Mouse (Mus musculus) limb, embryonic 14.5 days (tissue): Measurements from ENCODE around the gene Oxld1. TPM values are rescaled to one million over a fixed set of nuclear protein-coding genes. Genes with fewer than 3 reads are reported as not detected.

Source experiments
- ATAC-seq: fragments of 200-750 bp; cut with Nextera tagmentation; 2 replicates; pipeline ENCODE4 v1.8.0; 2017; ENCODE audit warnings: low read depth, moderate number of reproducible peaks, moderate TSS enrichment; ENCODE audit not compliant: low FRiP score
- DNase-seq: peaks from one replicate; pipeline ENCODE4 v3.0.0-alpha.2; 2015; ENCODE audit warnings: low spot score
- H3K27ac ChIP-seq: fragments of 300-500 bp; sonication (generic); replicated peaks from 2 replicates; pipeline ENCODE4 v1.5.1; 2014; ENCODE audit warnings: low read depth, mild to moderate bottlenecking, low read length, moderate library complexity, mixed read lengths
- H3K27me3 ChIP-seq: fragments of 300-500 bp; sonication (generic); 2 replicates; pipeline ENCODE4 v1.6.1; 2014; ENCODE audit warnings: low read length, mixed read lengths; ENCODE audit not compliant: control insufficient read depth, insufficient read depth
- H3K36me3 ChIP-seq: fragments of 300-500 bp; sonication (generic); 2 replicates; pipeline ENCODE4 v1.6.1; 2014; ENCODE audit warnings: mild to moderate bottlenecking, low read length, moderate library complexity, mixed read lengths; ENCODE audit not compliant: control insufficient read depth, insufficient read depth
- H3K4me1 ChIP-seq: fragments of 300-500 bp; sonication (generic); 2 replicates; pipeline ENCODE4 v1.6.1; 2014; ENCODE audit warnings: antibody characterized with exemption, low read length, mixed read lengths; ENCODE audit not compliant: control insufficient read depth, insufficient read depth
- H3K4me2 ChIP-seq: fragments of 300-500 bp; sonication (generic); replicated peaks from 2 replicates; pipeline ENCODE4 v1.6.1; 2014; ENCODE audit warnings: low read depth, mild to moderate bottlenecking, low read length, moderate library complexity; ENCODE audit not compliant: severe bottlenecking
- H3K4me3 ChIP-seq: fragments of 300-500 bp; sonication (generic); replicated peaks from 2 replicates; pipeline ENCODE4 v1.5.1; 2014; ENCODE audit warnings: low read length
- H3K9ac ChIP-seq: fragments of 300-500 bp; sonication (generic); 2 replicates; pipeline ENCODE4 v1.6.1; 2014; ENCODE audit warnings: mild to moderate bottlenecking, low read depth, low read length, moderate library complexity; ENCODE audit not compliant: severe bottlenecking
- H3K9me3 ChIP-seq: fragments of 300-500 bp; sonication (generic); 2 replicates; pipeline ENCODE4 v1.6.1; 2016; ENCODE audit warnings: low read length; ENCODE audit not compliant: control insufficient read depth
- POLR2A ChIP-seq: fragments of 200-500 bp; IDR thresholded peaks from 2 replicates; pipeline ENCODE4 v1.8.0; 2012; ENCODE audit warnings: inconsistent platforms, mild to moderate bottlenecking, moderate library complexity, borderline replicate concordance; ENCODE audit not compliant: insufficient read depth, insufficient read length; ENCODE audit errors: extremely low read depth
- WGBS: fragments of 180-500 bp; shearing (Covaris S2); extraction: QIAGEN DNeasy Blood & Tissue Kit; methylation state at CpG from one replicate; pipeline ENCODE4 v1.1.7; 2014; 5-methylcytosine and 5-hydroxymethylcytosine counted together
- polyA plus RNA-seq, 2 experiments: library from polyadenylated mRNA; depleted of rRNA in 1 of 2; stranded (reverse) in 1 of 2; unstranded in 1 of 2; fragments of >200 nt; fragmentation: Nextera tagmentation in 1 of 2; extraction: Ambion mirVana in 1 of 2; gene quantifications; 2 replicates each; pipeline versions ENCODE4 v1.2.1 to v1.2.3; 2012 to 2014

The Oxld1 gene
- polyA plus RNA-seq, 2 experiments = 12.3 to 14.3 TPM

DNA sequence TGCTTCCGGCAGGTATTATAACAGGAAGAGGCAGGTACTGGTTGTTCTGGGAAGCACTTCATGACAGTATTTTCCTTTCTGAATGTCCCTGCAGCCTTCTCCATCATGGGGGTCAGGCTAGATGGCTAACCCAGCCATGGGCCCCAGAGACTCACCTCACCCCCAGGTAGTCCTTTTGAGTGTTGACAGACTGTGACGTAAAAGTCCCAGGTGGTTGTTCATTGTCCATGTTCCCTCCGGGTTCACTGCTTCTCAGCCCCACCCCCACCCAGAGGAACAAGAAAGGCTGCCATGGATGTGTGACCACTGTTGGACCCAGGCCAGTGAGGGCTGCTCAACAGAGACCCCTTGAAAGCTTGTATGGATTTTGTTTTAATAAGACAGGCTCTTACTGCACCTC, 35.5 kb upstream of the Oxld1 start:
- Histone ChIP-seq H3K36me3 (peaks cover 56% of the 10 kb centered on the region), H3K4me1 (peaks cover 25% of the 10 kb centered on the region), H3K9ac (peak overlapping the region; percentile 71; the same call in 1 of the 2 replicates), H3K4me2 (peak overlapping the region; percentile 93), H3K27ac (no peak overlapping the region), H3K27me3 (no peaks in the 10 kb centered on the region), H3K4me3 (peak overlapping the region; percentile 95), H3K9me3 (no peaks in the 10 kb centered on the region)
- ATAC-seq (no peak), DNase-seq (no peak)
- 57% methylated on average over 3 of the region's 3 CpGs for WGBS
- no peak for TF ChIP-seq POLR2A

- H3K27me3 ChIP-seq = no peaks in the 10 kb centered on the region
- H3K27ac ChIP-seq = no peak overlapping the region; the same call in 1 of the 2 replicates
- WGBS = 26% methylated on average over 3 of the region's 3 CpGs
- ATAC-seq (no peak), DNase-seq (no peak)
- no peak for TF ChIP-seq POLR2A
- peaks cover 56% of the 10 kb centered on the region for H3K36me3 ChIP-seq
- peak overlapping the region; percentile 93 for H3K4me2 ChIP-seq
- peak overlapping the region; percentile 71 for H3K9ac ChIP-seq
- peaks cover 25% of the 10 kb centered on the region for H3K4me1 ChIP-seq
- peak overlapping the region; percentile 95 for H3K4me3 ChIP-seq
- H3K9me3 ChIP-seq = no peaks in the 10 kb centered on the region
Measured at GRCm38 (mm10) chr11:120492878-120493203, 35.0 kb upstream of the Oxld1 start.

- Histone ChIP-seq H3K36me3 (peaks cover 58% of the 10 kb centered on the region), H3K27ac (peak overlapping the region; percentile 68), H3K9ac (peak overlapping the region; percentile 71), H3K4me1 (peaks cover 25% of the 10 kb centered on the region), H3K4me2 (peak overlapping the region; percentile 93), H3K27me3 (no peaks in the 10 kb centered on the region), H3K4me3 (peak overlapping the region; percentile 95), H3K9me3 (no peaks in the 10 kb centered on the region)
- peak; percentile 63 for DNase-seq
- no peak for TF ChIP-seq POLR2A
- WGBS = under 1% methylated on average over 36 of the region's 48 CpGs
- peak; percentile 28 for ATAC-seq
Measured at GRCm38 (mm10) chr11:120492024-120492877, 34.4 kb upstream of the Oxld1 start.

DNA sequence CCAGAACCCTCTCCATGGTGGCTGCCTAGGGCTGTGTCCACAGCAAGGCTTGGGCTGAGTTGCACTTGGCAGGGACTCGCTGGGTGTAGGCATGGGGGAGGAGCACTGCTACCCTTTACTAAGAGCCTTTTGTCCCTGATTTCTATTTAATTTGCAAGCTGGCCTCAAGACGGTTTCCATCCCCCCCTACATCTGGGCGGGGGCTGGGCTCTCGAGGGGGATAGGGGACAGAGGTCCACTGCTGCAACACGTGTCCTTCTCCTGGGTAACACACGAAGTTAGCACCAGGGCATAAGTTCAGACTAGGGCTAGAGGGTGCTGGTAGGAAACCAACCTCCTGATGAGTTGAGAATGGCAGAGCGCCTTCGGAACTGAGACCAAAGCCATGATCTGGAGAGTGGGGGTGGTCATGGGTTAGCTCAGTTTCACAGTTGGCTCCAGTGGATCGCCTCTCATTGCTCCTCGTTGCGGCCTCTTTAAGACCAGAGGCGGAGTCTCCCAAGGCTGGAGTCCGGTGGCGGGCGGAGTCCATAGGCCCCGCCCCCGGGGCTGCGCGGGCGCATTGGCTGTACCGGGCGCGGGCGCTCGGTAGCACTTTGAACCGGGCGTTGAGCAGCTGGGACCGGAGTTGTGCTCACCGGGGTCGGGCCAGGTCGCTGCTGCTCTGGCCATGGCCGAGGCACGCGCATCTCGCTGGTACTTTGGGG, 33.6 kb upstream of the Oxld1 start, which contains the start of gene Slc25a10:
Gene Slc25a10 (plus strand): TSS at position 524 of the 707 bp plus-strand sequence.
- H3K36me3 ChIP-seq = peaks cover 58% of the 10 kb centered on the region
- H3K4me2 ChIP-seq = peak within 1 kb of the TSS; percentile 93
- H3K9ac ChIP-seq = peak within 1 kb of the TSS; percentile 71
- H3K27me3 ChIP-seq = no peaks in the 10 kb centered on the region
- peaks cover 25% of the 10 kb centered on the region for H3K4me1 ChIP-seq
- H3K9me3 ChIP-seq = no peaks in the 10 kb centered on the region
- DNase-seq (peak; percentile 91), ATAC-seq (peak; percentile 89)
- under 1% methylated on average over 24 of the region's 35 CpGs for WGBS
- peak within 1 kb of the TSS; percentile 68 for H3K27ac ChIP-seq
- peak within 1 kb of the TSS; percentile 95 for H3K4me3 ChIP-seq
- no peak for TF ChIP-seq POLR2A

DNA sequence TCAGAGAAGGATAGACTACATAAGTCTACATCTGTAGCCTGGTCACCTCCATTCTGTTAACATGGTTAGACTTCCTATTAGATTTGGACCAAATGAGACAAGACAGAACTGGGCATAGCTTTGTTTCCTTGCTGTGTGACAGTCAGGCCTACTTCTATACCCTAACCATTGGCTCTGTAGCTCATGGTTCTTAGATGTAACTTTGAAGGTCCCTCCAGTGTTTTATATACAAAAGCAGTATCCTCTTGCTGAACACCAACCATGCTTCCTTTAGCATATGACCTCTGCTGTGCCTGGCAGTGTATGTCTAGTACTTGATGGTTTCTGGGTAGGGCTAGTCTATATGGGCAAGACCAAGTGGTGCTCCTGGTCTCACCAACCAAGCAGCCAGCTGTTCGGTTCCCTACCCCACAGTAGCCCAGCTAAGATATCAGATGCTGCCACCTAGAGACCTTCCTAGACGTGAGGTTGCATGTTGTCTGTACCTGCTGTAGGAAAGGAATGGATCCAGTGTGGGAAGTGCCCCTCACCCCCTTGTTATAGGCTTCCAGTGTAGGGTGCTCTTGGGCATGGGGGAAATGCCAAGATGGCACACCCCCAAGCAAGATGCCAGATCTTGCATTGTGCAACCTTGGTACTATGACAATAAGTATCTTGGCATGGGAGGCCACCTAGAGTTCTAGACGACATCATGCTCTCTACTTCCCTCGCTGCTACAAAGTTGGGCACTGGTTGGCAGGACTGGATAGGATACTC, 32.6 kb upstream of the Oxld1 start:
- 0 out of 2 replicates have a peak overlapping the region, but pooled peaks have one; percentile 93 for H3K4me2 ChIP-seq
- no peak overlapping the region; the same call in 1 of the 2 replicates for H3K27ac ChIP-seq
- no peak for DNase-seq
- H3K9me3 ChIP-seq = no peaks in the 10 kb centered on the region
- H3K36me3 ChIP-seq = peaks cover 55% of the 10 kb centered on the region
- ATAC-seq = no peak
- WGBS = 42% methylated on average over 4 of the region's 4 CpGs
- no peak overlapping the region for H3K9ac ChIP-seq
- peaks cover 28% of the 10 kb centered on the region for H3K4me1 ChIP-seq
- TF ChIP-seq POLR2A = no peak
- H3K4me3 ChIP-seq = no peak overlapping the region
- no peaks in the 10 kb centered on the region for H3K27me3 ChIP-seq
